Mouse (Mus musculus) telencephalon, adult 2 months (tissue): ENCODE results near the gene Mlst8.
"Not testable (repeated sequence)": the region's sequence is repeated elsewhere in the genome, so short reads cannot be mapped to it uniquely, and the experiment has no call there.

ENCODE experiments used
- DNase-seq: peaks from one replicate; pipeline ENCODE4 v3.0.0-alpha.2; 2011; ENCODE audit warnings: low read depth, low spot score

The Mlst8 gene

DNA sequence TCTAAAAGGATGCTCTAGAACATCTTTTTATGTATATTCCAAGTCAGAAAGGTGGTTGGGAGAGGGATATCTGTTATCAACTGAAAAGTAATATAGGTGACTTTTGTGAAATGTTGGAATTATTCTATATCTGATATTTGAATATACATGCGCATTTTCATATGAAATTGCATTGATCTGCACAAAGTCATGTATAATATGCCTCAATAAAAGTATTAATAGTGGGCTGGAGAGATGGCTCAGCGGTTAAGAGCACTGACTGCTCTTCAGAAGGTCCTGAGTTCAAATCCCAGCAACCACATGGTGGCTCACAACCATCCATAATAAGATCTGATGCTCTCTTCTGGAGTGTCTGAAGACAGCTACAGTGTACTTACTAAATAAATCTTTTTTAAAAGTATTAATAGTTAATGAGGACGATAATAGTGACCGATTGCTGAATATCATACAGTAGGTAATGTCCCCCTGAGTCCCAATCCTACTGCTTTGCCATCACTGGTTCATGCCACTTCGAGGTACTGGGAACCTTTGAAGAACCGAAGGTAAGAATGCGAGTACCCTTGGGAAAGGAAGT, 9.5 kb downstream of the Mlst8 start:
- DNase-seq: no peak

DNA sequence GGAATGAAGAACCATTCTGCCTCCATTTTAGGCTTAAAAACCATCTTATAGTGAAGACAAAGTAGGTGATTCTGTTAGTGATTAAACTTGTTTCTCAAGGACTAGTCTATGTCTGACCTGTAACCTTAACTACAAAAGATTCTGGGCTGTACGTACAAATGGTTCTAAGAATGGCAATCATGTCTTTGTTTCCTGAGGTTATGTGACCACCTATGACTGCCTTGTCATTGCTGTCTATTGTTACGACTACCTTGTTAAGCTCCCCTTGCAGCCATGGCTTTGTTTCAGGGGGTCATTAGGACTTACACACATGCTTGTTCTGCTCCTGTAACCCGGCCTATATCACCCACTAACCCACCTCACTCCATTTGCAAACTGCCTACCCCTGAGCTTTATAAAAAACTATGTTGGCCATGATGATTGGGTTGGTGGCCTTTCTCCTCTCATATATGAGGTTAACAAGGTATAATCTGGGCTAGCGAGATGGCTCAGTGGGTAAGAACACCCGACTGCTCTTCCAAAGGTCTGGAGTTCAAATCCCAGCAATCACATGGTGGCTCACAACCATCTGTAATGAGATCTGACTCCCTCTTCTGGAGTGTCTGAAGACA, 10.1 kb downstream of the Mlst8 start:
- DNase-seq: no peak

DNA sequence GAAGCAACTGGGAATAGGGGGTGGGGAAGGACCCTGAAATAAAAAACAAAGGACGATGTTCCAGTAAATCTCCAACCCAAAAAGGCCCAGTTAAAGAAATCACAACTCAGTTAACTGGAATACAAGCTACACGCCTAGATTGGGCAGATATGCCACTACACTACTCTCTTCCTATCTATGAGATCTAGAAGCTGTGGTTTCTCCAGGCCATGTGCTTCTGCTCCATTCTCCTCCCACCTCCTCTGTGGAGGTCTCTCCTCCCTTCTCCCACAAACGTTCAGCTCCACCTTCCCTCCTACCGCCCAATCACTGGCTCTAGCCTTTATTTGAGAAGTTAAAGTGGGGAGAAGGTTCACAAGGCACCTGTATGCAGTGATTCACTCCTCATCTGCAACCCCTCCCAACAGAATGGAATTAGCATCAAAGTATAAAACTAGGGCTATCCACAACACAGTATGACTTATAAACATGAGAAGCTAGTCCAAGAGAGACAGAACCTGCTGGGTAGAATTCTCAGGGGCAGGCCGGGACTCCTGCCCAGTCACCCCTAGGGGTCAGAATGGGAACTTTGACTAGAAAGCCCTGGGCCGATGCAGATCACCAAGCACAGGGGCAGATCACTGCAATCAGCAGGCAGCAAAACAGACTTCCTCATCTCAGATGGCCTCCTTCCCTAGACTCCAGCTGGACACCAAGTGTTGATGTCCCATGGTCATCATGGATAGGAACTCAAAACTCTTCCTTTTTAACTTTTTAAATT, 15.3 kb downstream of the Mlst8 start:
- no peak for DNase-seq

DNA sequence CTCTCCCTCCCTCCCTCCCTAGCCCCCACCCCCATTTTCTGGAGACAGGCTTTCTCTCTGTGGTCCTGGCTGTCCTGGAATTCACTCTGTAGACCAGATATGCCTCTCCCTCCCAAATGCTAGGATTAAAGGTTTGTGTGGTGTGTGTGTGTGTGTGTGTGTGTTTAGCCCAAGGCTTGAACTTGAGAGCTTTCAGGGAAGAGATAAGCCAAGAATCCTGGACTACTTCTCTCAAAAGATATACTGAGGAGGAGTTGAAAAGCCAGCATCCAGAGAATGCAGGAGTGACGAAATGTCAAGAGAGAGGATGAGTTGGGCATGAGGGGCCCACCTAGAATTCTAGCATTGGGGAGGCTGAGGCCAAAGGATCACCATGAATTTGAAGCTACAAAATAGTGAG, 15.9 kb downstream of the Mlst8 start:
- DNase-seq: no peak

DNA sequence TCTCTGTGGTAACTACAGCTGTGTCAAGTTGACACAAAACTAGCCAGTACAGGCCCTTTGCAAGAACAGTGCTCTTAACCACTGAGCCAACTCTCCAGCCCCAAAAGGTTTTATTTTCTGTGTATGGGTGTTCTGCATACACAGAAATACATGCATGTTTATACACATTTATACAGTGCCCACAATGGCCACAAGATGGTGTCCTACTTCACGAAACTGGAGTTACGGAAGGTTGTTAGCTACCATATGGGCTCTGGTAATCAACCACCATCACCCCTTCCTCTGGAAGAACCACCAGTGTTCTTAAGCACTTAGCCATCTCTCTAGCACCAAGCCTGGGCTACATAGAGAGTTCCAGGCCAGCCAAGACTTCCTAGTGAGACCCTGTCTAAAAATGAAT, 17.3 kb downstream of the Mlst8 start:
- no peak for DNase-seq

DNA sequence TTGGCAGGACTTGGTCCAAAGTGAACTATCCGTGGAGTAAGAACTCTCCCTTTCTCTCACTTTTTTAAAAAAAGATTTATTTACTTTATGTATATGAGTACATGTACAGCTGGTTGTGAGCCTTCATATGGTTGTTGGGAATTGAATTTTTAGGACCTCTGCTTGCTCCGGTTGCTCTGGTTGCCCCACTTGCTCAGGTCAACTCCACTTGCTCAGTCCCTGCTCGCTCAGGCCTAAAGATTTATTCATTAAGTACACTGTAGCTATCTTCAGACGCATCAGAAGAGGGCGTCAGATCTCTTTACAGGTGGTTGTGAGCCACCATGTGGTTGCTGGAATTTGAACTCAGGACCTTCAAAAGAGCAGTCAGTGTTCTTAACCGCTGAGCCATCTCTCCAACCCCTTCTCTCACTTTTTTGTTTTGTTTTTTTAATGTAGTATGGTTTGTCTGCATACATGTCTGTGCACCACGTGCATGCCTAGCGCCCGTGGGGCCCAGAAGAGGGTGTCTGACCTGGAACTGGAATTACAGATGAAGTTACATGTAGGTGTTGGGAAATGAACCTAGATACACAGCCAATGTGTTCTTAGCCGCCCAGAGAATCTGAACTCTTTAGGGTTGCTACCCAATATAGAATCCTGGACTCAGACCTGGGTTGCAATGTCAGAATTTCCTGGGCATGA, 23.2 kb downstream of the Mlst8 start:
- DNase-seq: not testable (repeated sequence)

DNA sequence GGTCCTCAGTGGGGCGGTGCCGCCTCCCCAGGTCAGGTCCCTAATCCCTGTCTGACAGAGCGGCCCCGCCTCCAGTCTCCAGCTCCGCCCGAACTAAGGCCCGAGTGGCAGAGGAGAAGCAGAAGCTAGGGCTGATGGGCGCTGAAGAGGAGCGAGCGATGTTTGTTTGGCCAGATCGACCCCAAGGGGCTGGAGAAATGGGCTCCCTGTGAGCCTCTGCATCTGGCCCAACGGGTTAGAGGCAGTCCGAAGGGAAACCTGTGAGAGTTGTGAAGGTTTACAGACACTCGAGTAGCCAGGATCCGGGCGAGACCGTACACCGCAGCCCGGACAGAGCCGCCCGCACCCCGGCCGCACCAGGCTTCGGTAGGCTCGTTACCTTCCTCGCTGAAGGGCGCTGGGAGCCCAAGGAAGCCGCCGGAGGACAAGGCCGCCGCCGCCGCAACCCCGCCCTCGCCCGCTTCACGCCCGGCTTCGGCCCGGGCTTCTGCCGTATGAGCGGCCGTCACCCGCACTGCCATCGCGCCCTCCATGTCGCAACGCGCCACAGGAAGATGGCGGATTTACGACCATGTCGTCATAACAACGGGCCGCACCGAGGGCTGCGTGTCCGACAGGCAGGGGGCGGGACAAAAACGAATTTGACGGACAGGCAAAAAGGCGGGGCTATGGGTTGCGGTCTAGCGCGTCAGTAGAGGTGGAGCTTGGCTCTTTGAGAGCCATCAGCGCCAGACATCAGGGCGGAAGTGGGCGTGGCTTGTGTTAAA, 23.9 kb downstream of the Mlst8 start:
- peak; percentile 99 for DNase-seq

DNA sequence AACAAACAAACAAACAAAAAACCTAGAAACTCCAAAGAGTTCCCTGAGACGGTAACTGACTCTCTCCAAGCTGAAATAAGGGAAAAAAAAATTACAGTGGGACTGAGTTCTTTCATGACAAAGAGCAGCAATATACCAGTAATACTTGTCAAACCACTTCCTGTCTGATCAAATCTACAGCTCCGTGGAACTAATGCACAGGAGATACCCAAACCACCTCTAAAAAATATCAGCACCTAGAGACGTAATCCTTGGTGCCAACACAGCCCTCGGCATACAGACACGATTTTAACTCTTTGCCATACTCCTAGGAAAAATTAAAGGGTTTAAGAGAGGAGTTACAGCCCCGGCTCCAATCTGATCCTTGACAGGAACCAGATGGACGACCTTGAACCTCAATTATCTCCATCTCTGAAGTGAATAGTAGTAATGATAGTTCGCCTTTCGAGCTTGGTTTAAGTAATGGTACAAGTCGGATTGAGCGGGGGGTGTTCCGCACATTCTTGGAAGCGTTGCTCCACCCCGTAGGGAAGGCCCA, 24.6 kb downstream of the Mlst8 start:
- DNase-seq: no peak

DNA sequence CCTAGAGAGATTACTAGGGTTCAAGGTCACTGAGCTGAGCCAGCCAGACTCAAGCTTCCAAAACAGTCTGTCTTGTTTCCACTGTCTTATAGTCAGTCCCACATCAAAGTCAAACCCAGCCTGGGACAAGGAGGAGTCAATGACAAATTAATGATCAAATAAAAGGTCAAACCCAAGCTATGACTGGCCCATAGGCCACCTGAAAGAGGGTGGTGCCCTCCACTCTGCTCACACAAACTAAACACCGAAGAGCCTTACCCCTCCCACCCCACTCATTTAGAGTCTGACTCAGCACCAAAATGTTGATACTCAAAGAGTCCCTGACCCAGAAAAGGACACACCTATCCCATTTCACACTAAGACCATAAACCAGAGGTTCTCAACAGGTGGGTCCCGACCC, 25.5 kb downstream of the Mlst8 start:
- DNase-seq: no peak

DNA sequence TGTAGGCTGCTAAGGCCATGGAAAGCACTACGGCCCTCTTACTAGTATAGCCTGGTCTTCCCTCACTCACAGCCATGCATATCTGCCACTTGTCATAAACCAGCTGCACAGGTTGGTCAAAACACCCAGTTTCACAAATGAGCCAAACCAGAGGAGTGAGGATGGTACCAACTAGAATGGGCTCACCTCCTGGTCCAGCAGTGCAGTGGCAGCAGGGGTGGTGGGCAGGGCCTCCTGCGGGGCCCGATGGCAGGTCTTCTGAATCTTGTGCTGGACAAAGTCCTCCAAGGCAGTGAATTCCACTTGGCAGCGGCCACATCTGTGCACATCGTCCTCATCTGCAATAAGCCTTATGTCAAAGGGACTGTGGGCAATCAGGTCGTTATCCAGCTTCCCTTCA, 27.7 kb downstream of the Mlst8 start:
- no peak for DNase-seq

DNA sequence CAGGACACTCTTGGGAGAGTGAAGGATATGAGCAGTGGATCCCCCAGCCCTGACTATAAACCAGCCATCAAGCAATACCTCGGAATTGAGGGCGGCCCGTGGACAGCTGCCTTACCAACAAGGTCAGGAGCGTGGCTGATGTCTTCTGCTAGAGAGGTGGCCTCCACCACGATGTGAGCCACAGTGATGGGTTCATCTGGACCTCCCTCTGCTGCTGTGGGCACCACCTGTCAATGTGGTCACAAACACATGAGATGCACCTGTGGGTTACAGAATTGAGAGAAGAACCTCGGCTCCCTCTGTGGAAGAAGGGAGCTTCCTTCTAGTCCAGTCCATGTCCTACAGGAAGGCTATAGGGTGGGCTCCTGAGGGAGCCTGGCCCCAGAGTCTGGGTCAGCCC, 29.4 kb downstream of the Mlst8 start:
- DNase-seq: no peak

DNA sequence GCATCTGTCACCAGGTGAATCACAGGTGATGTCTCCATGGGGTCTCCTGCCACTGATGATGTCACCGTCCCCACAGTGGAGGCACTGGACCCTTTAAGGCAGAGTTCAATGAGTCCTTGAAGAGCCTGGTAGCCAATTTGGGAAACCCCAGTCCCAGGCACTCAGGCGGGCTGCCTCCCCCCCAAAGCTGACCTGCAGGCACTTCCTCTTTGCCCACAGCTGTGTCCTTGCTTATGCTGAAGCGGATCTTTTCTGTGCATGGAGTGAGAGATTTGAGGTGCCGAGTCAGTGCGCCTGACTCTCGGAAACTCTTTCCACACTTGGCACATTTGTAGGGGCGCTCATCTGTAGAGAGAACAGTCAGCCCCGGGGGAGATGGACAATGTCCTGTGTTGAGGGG, 32.3 kb downstream of the Mlst8 start:
- no peak for DNase-seq

DNA sequence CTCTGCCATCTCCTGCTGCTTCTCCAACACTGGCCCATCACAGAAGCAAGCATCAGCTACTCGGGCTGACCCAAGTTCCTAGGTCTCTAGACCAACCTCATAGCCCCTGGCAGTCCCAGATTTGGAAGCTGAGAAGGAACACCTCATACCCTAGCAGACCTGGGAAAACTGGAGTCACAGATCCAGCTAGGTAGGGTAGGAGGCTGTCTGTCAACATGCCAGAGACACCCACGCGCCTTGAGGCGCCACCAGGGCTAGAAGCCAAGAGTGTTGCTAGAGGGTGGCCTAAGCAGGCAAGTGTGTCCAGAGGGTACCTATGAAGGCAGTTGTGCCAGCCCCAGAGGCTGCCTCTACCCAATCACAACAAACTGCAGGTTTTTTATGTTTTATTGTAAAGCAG, 35.5 kb downstream of the Mlst8 start:
- peak; percentile 23 for DNase-seq

DNA sequence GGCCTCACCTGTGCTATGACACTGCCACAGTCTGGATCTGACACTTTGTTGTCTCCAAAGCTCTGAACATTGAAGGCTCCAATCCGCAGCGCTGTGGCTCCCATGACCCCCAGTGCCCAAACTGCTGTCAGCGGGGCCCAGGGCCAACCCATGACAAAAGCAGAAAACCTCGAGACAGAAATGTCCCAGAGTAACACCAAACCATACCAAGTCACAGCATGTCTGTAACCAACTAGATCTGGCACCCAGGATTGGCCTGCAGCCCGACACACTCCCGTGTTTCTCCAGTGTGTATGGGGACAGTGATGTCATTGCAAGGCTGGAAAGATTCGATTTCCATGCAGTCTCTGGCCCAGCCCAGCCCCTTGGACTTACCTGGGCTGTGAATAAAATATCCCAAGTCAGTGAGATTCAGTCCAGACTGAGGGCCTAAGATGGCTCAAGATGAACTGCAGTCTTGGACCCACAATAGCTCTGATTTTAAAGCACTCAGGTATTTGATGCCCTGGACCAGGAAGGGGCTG, 36.2 kb downstream of the Mlst8 start, which contains the start of gene Dnase1l2:
Gene Dnase1l2, minus strand, starts transcription at position 474 of the 524 bp plus-strand sequence.
- no peak for DNase-seq

DNA sequence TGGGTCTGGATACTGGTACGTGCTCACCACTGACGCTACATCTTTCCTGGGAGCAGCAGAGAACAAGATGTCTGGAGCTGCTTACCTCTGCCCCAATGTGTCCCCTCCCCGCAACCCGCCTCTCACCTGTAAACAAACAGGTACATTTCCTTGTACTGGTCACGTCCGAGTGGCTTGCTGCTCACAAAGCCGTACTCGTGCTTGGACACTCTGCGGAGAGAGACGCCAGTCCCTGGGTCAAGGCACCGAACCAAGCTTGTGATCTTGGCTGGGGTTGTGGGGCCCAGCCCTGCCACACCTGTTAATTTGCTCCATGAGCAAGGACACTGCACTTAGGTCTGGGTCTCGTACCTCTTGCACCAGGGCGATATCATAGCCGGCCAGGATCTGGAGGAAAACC, 36.8 kb downstream of the Mlst8 start:
- DNase-seq: no peak

DNA sequence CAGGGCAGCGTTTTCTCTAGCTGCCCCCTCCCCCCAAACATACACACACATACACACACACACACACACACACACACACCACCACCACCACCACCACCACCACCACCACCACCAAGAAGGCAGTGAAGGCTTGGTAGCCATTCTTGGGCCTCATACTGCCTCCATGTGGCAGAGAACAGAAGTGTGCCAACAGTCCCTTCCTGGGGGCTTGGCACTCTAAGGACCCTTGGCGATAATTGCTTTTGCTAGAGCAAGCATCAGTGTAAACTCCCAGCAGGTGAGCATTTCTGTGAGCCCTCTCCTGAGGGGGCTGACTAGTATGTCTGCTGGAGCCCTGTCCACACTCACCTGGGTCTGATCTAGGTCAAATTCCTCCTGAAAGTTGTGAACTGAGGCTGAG, 37.7 kb downstream of the Mlst8 start:
- no peak for DNase-seq

DNA sequence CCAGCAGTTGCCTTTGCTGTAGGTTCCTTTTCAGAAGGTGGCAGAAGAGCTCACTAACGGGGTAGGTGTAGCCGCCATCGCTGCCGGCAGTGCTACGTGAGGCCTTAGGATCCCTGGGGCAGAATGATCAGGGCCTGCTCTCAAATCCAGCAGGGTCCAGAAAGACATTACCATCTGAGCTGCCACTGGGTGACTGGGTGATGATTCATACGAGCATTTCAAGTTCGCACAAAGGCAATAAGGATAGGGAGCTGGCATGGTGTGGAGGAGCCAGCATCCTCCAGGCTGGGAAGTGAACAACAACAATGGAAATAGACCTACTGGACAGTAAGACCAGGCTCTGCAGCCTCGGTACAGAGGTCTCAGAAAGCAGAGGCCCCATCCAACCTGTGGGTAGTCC, 38.5 kb downstream of the Mlst8 start:
- no peak for DNase-seq

DNA sequence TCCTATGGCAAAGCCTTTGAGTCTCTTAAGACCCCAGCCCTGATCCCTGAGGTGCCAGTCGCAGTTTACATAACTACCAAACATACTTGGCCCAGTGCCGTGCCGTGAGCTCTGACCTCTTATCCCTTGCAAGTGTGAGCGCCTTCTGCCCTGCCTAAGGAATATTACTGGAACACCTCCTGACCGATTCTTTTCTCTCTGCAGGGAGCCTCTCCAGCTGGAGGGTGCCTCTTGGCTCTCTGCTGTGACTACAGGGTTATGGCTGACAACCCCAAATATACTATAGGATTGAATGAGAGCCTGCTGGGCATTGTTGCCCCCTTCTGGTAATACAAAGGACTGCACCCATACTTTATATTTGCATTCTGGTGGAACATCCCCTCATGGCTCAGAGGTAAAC, 41.9 kb downstream of the Mlst8 start:
- no peak for DNase-seq

DNA sequence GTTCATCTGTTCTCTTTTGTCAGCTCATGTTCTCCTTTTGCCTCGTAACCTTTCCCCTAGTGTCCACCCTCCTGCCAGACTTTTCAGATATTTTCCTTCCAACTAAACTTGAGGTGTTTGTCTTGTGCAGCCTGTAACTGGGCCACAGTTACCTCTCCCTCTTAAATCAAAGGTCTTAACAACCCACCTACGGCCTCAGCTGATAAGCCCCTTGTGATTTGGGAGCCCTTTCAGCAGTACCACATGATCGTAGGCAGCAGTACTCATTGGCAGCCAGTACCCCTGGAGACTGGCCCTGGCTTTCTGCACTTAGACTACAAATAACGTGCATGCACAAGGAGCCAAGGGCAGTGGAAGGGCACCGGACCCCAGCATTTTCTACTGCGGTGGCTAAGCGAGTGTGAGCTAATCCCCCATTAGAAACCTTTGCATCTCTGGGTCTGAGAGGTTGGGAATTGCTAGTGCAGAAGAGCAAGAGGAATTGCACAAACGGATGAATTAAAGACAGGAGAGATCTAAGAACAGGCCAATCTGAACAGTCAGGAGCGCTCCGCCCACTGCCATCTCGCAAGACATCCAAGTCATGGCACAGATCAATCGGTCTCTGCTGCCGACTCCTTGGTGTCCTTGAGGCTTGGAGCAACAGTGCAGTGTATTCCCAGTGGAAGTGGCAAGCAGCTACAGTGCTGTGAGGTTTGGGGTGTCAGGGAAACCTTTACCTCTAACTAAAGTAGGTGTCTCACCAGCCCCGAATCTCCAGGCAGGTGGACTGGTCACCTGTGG, 49.5 kb downstream of the Mlst8 start:
- no peak for DNase-seq

DNA sequence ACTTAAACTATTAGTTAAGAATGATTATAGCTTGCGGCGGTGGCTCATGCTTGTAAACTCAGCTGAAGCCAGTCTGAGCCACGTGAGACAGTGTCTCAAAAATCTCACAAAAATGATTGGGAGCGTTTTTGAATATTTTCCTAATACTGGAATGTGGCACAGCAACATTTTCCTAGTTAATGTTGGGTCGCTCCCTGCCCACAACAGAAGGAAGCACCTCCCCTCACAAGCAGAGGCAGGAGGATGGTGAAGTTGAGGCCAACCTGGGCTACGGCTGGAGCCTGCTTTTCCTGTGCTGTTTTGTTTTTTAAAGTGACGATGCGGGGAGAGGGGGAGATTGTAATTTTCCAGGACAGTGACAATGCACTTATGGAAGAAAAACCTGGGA, 51.7 kb downstream of the Mlst8 start:
- DNase-seq: no peak
